Mouse (Mus musculus) limb, embryonic 14.5 days (tissue): ENCODE data around the gene Mfsd5. TPM values are rescaled to one million over a fixed set of nuclear protein-coding genes. Genes with fewer than 3 reads are reported as not detected.

ENCODE experiments used
- ATAC-seq: fragments of 200-750 bp; cut with Nextera tagmentation; 2 replicates; pipeline ENCODE4 v1.8.0; 2017; ENCODE audit warnings: low read depth, moderate number of reproducible peaks, moderate TSS enrichment; ENCODE audit not compliant: low FRiP score
- DNase-seq: peaks from one replicate; pipeline ENCODE4 v3.0.0-alpha.2; 2015; ENCODE audit warnings: low spot score
- H3K27ac ChIP-seq: fragments of 300-500 bp; sonication (generic); replicated peaks from 2 replicates; pipeline ENCODE4 v1.5.1; 2014; ENCODE audit warnings: low read depth, mild to moderate bottlenecking, low read length, moderate library complexity, mixed read lengths
- H3K27me3 ChIP-seq: fragments of 300-500 bp; sonication (generic); 2 replicates; pipeline ENCODE4 v1.6.1; 2014; ENCODE audit warnings: low read length, mixed read lengths; ENCODE audit not compliant: control insufficient read depth, insufficient read depth
- H3K36me3 ChIP-seq: fragments of 300-500 bp; sonication (generic); 2 replicates; pipeline ENCODE4 v1.6.1; 2014; ENCODE audit warnings: mild to moderate bottlenecking, low read length, moderate library complexity, mixed read lengths; ENCODE audit not compliant: control insufficient read depth, insufficient read depth
- H3K4me1 ChIP-seq: fragments of 300-500 bp; sonication (generic); 2 replicates; pipeline ENCODE4 v1.6.1; 2014; ENCODE audit warnings: antibody characterized with exemption, low read length, mixed read lengths; ENCODE audit not compliant: control insufficient read depth, insufficient read depth
- H3K4me2 ChIP-seq: fragments of 300-500 bp; sonication (generic); replicated peaks from 2 replicates; pipeline ENCODE4 v1.6.1; 2014; ENCODE audit warnings: low read depth, mild to moderate bottlenecking, low read length, moderate library complexity; ENCODE audit not compliant: severe bottlenecking
- H3K4me3 ChIP-seq: fragments of 300-500 bp; sonication (generic); replicated peaks from 2 replicates; pipeline ENCODE4 v1.5.1; 2014; ENCODE audit warnings: low read length
- H3K9ac ChIP-seq: fragments of 300-500 bp; sonication (generic); 2 replicates; pipeline ENCODE4 v1.6.1; 2014; ENCODE audit warnings: mild to moderate bottlenecking, low read depth, low read length, moderate library complexity; ENCODE audit not compliant: severe bottlenecking
- H3K9me3 ChIP-seq: fragments of 300-500 bp; sonication (generic); 2 replicates; pipeline ENCODE4 v1.6.1; 2016; ENCODE audit warnings: low read length; ENCODE audit not compliant: control insufficient read depth
- POLR2A ChIP-seq: fragments of 200-500 bp; IDR thresholded peaks from 2 replicates; pipeline ENCODE4 v1.8.0; 2012; ENCODE audit warnings: inconsistent platforms, mild to moderate bottlenecking, moderate library complexity, borderline replicate concordance; ENCODE audit not compliant: insufficient read depth, insufficient read length; ENCODE audit errors: extremely low read depth
- WGBS: fragments of 180-500 bp; shearing (Covaris S2); extraction: QIAGEN DNeasy Blood & Tissue Kit; methylation state at CpG from one replicate; pipeline ENCODE4 v1.1.7; 2014; 5-methylcytosine and 5-hydroxymethylcytosine counted together
- polyA plus RNA-seq, 2 experiments: library from polyadenylated mRNA; depleted of rRNA in 1 of 2; stranded (reverse) in 1 of 2; unstranded in 1 of 2; fragments of >200 nt; fragmentation: Nextera tagmentation in 1 of 2; extraction: Ambion mirVana in 1 of 2; gene quantifications; 2 replicates each; pipeline versions ENCODE4 v1.2.1 to v1.2.3; 2012 to 2014

The Mfsd5 gene
- polyA plus RNA-seq, 2 experiments = 55.6 to 82.1 TPM

DNA sequence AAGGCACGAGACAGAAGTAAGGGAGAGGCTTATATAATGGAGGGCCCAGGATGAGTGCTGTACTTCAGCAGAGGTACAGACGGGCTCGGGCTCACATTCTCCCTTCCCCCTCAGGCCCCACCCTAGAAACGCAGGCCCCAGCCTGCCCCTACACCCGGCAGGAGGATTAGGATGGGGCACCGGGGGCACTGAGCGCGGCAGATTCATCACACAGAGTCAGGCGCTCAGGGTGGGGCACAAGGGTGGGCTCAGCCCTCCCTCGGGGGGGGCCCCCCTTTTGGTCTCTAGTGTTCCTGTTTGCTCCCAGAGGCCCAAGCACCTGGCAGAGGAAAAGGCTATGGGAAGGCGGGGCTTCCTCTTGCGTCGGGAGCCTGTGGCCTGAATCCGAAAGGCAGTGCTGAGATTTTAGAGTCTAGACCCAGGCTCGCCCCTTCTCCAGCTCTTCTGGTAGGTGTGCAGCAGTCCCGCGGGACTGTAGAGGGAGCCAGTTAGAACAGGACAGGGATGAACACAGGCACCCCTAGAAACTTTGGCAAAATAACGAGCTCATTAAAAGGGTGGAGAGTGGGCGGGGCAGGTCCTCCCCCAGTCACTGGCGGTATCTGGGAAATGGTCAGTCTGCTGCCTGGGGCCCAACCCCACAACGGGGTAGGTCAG, 43.8 kb upstream of the Mfsd5 start:
- Histone ChIP-seq H3K9me3 (no peaks in the 10 kb centered on the region), H3K4me2 (no peak overlapping the region), H3K27ac (no peak overlapping the region), H3K27me3 (no peaks in the 10 kb centered on the region), H3K9ac (no peak overlapping the region), H3K4me3 (no peak overlapping the region), H3K36me3 (peaks cover 66% of the 10 kb centered on the region), H3K4me1 (0 out of 2 replicates have a peak, but pooled peaks cover 3% of the 10 kb centered on the region)
- TF ChIP-seq POLR2A = no peak
- ATAC-seq (no peak), DNase-seq (peak; percentile 62)
- 27% methylated on average over 15 of the region's 21 CpGs for WGBS

GRCm38 (mm10) chr15:102238543-102239259, 40.6 kb upstream of the Mfsd5 start:
- H3K4me1 ChIP-seq = peaks cover 17% of the 10 kb centered on the region
- peaks cover 91% of the 10 kb centered on the region for H3K36me3 ChIP-seq
- no peak overlapping the region for H3K27ac ChIP-seq

DNA sequence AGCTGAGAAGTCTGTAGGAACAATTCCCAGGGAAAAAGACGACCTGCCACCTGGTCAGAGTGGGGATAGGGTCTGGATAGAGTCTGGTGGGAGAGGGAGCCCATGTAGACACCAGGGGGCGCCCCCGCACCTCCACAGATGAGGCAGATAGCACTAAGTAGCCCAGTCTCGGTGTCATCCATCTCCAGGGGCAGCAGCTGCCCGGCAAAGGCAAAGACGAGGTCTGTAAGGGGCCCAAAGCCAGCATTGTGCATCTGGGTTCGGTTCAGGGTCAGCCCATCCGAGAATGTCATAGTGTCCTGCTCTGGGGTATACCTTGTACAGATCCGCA, 40.0 kb upstream of the Mfsd5 start:
- H3K36me3 ChIP-seq = peaks cover 88% of the 10 kb centered on the region
- H3K4me2 ChIP-seq = no peak overlapping the region
- no peak overlapping the region for H3K9ac ChIP-seq
- WGBS = 20% methylated on average over 9 of the region's 9 CpGs
- peak; percentile 72 for DNase-seq
- H3K27me3 ChIP-seq = no peaks in the 10 kb centered on the region
- no peak overlapping the region for H3K4me3 ChIP-seq
- H3K4me1 ChIP-seq = peaks cover 22% of the 10 kb centered on the region
- TF ChIP-seq POLR2A = no peak
- H3K27ac ChIP-seq = no peak overlapping the region
- peak; percentile 42; the same call in 1 of the 2 replicates for ATAC-seq
- no peaks in the 10 kb centered on the region for H3K9me3 ChIP-seq

More at GRCm38 (mm10) chr15:102238543-102239259, 40.6 kb upstream of the Mfsd5 start:
- Histone ChIP-seq H3K4me2 (no peak overlapping the region), H3K4me3 (no peak overlapping the region), H3K9ac (no peak overlapping the region), H3K27me3 (no peaks in the 10 kb centered on the region), H3K9me3 (no peaks in the 10 kb centered on the region)
- 91% methylated on average over 14 of the region's 14 CpGs for WGBS
- DNase-seq (no peak), ATAC-seq (no peak)
- no peak for TF ChIP-seq POLR2A

DNA sequence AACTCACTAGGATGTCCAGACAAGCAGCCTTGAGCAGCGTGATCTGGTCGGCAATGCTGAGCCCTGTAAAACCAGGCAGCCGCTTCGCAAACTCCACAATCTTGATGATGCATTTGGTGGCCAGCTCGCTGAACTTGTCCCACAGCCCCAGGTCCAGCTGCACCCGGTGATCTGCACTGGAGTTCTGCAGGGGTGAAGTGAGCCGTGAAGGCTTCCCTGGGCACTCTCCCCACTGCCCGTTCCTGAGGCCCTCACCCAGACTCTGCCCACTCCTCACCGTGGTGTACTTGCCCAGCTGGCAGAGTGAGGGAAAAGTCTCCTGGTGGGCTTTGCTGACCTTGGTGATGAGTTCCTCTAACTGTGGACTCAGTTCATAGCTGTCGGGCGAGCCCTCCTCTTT, 39.4 kb upstream of the Mfsd5 start:
- H3K27ac ChIP-seq = peak overlapping the region; percentile 13; the same call in 1 of the 2 replicates

DNA sequence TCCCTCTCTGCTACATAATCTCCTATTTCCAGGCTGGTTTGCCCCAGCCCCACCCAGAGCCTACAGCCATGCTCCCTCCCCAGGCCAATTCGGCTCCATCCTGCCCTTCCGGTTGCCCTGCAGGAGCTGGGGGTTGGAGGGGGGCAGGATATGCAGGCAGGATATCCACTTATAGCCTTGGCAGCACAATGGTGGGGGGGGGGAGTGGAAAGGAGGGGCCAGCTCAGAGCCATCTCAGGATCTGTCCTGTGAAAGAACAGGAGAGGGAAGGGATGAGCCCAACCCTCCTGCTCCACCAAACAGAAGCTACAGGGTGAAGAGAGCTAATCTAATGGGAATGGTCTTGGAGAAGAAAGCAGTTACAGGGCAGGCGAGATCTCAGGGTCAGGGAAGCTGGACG, 38.6 kb upstream of the Mfsd5 start:
- DNase-seq (no peak), ATAC-seq (no peak)
- Histone ChIP-seq H3K36me3 (peaks cover 74% of the 10 kb centered on the region), H3K9me3 (no peaks in the 10 kb centered on the region), H3K4me3 (no peak overlapping the region), H3K9ac (no peak overlapping the region), H3K4me2 (no peak overlapping the region), H3K4me1 (peaks cover 33% of the 10 kb centered on the region), H3K27ac (no peak overlapping the region), H3K27me3 (no peaks in the 10 kb centered on the region)
- TF ChIP-seq POLR2A = no peak
- 86% methylated on average over 4 of the region's 4 CpGs for WGBS

More for the DNA sequence above, 39.4 kb upstream of the Mfsd5 start:
- no peak overlapping the region for H3K4me2 ChIP-seq
- TF ChIP-seq POLR2A = no peak
- no peak overlapping the region for H3K9ac ChIP-seq
- no peaks in the 10 kb centered on the region for H3K27me3 ChIP-seq
- 73% methylated on average over 11 of the region's 11 CpGs for WGBS
- peaks cover 28% of the 10 kb centered on the region for H3K4me1 ChIP-seq
- no peaks in the 10 kb centered on the region for H3K9me3 ChIP-seq
- ATAC-seq (no peak), DNase-seq (no peak)
- no peak overlapping the region for H3K4me3 ChIP-seq
- peaks cover 82% of the 10 kb centered on the region for H3K36me3 ChIP-seq
